Mouse (Mus musculus): ENCODE measurements around the gene Cradd.

- TF ChIP-seq EP300 (IDR thresholded peaks at IDR 0.05) (no peak), CTCF (IDR thresholded peaks at IDR 0.05) (no peak)
These were observed 42.4 kb downstream of the Cradd start for GRCm38 (mm10) chr10:95281466-95281990.
